Mouse (Mus musculus) T-helper 1 cell (primary cell): ENCODE data around the gene Amotl2.

Experiments used
- in situ Hi-C: fragments of 300-600 bp; cut with MboI, MseI; formaldehyde crosslinking; loops from one replicate; pipeline ENCODE4 v1.15.1; 2025; ENCODE audit warnings: high pct_unique_total_duplicates

Amotl2 gene

GRCm38 (mm10) chr9:102769257-102769656 lies 52.8 kb downstream of the Amotl2 start:
- in situ Hi-C loops: no loop called here

GRCm38 (mm10) chr9:102770190-102770589 lies 53.7 kb downstream of the Amotl2 start:
- in situ Hi-C loops: no loop called here

- in situ Hi-C loops: no loop called here
Measured at GRCm38 (mm10) chr9:102771308-102771895, 54.9 kb downstream of the Amotl2 start.

- in situ Hi-C loops: no loop called here
Measured at GRCm38 (mm10) chr9:102777631-102778591, 61.4 kb downstream of the Amotl2 start.

- in situ Hi-C loops: no loop called here
Measured at GRCm38 (mm10) chr9:102779493-102779892, 63.0 kb downstream of the Amotl2 start.
